Mouse (Mus musculus) embryonic facial prominence, embryonic 15.5 days (tissue): ENCODE results near the gene Stard9. TPM values are rescaled to one million over a fixed set of nuclear protein-coding genes. Genes with fewer than 3 reads are reported as not detected.
A peak's percentile ranks its signal among the peaks of the same experiment; 100 is the strongest.

Experiments
- ATAC-seq: fragments of 200-750 bp; cut with Nextera tagmentation; 2 replicates; pipeline ENCODE4 v1.8.0; 2017; ENCODE audit warnings: low read depth, moderate TSS enrichment; ENCODE audit not compliant: insufficient number of reproducible peaks, low FRiP score, low TSS enrichment
- H3K27ac ChIP-seq: fragments of 300-500 bp; sonication (generic); replicated peaks from 2 replicates; pipeline ENCODE4 v1.5.1; 2015; ENCODE audit warnings: mild to moderate bottlenecking, inconsistent platforms
- H3K27me3 ChIP-seq: fragments of 300-500 bp; sonication (generic); 2 replicates; pipeline ENCODE4 v1.6.1; 2015; ENCODE audit warnings: inconsistent platforms
- H3K36me3 ChIP-seq: fragments of 300-500 bp; sonication (generic); 2 replicates; pipeline ENCODE4 v1.6.1; 2015; ENCODE audit warnings: mild to moderate bottlenecking, inconsistent platforms
- H3K4me1 ChIP-seq: fragments of 300-500 bp; sonication (generic); 2 replicates; pipeline ENCODE4 v1.6.1; 2015; ENCODE audit warnings: inconsistent platforms
- H3K4me2 ChIP-seq: fragments of 300-500 bp; sonication (generic); replicated peaks from 2 replicates; pipeline ENCODE4 v1.6.1; 2015; ENCODE audit warnings: mild to moderate bottlenecking, inconsistent platforms
- H3K4me3 ChIP-seq: fragments of 300-500 bp; sonication (generic); replicated peaks from 2 replicates; pipeline ENCODE4 v1.5.1; 2015; ENCODE audit warnings: mild to moderate bottlenecking, inconsistent platforms
- H3K9ac ChIP-seq: fragments of 300-500 bp; sonication (generic); 2 replicates; pipeline ENCODE4 v1.6.1; 2015; ENCODE audit warnings: inconsistent platforms
- H3K9me3 ChIP-seq: fragments of 300-500 bp; sonication (generic); replicated peaks from 2 replicates; pipeline ENCODE4 v1.6.1; 2016; ENCODE audit warnings: inconsistent platforms
- WGBS: fragments of 180-500 bp; shearing (Covaris S2); methylation state at CpG from one replicate; pipeline ENCODE4 v1.1.7; 2015; 5-methylcytosine and 5-hydroxymethylcytosine counted together
- polyA plus RNA-seq: library from polyadenylated mRNA; unstranded; fragments of >200 nt; fragmentation: Nextera tagmentation; extraction: Ambion mirVana; gene quantifications from 2 replicates; pipeline ENCODE4 v1.2.1, GENCODE M21; 2015

Gene Stard9
- polyA plus RNA-seq, 1 experiment from 2014 or later = 6.7 TPM

DNA sequence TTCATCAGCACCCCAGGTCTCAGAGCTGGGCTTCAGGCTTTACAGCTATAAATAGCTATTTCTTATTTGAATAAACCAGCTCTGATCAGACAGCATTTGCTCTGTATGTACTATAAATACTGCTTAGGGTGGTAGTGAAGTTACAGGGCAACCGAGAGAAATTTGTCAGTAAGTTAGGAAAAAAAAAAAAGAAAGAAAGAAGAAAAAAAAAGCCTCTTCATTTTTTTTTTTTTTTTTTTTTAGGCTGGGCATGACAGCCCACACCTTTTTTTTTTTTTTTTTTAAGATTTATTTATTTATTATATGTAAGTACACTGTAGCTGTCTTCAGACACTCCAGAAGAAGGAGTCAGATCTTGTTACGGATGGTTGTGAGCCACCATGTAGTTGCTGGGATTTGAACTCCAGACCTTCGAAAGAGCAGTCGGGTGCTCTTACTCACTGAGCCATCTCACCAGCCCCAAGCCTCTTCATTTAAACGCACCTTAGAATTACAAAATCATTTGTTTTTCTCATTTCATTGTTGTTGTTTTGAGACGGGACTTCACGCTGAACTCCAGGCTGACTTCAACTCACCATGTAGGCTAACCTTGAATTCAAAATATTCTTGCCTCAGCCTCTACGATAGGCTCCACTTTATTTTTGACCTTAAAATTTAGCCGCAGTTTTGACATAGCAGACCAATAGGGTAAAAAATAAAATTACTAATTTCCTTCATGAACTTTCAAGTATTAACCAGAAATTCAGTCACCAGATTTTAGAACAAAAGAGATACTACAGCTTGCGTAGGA is 650 bp upstream of the Stard9 start:
- H3K4me2 ChIP-seq = peak overlapping the region; percentile 74
- ATAC-seq = no peak
- 0 out of 2 replicates have a peak overlapping the region, but pooled peaks have one; percentile 34 for H3K27ac ChIP-seq
- 25% methylated on average over 10 of the region's 10 CpGs for WGBS
- no peaks in the 10 kb centered on the region for H3K27me3 ChIP-seq
- 0 out of 2 replicates have a peak overlapping the region, but pooled peaks have one; percentile 21 for H3K9ac ChIP-seq
- H3K4me1 ChIP-seq = peaks cover 15% of the 10 kb centered on the region; the same call in 1 of the 2 replicates
- no peaks in the 10 kb centered on the region for H3K9me3 ChIP-seq
- peak overlapping the region; percentile 68 for H3K4me3 ChIP-seq
- 0 out of 2 replicates have a peak, but pooled peaks cover 6% of the 10 kb centered on the region for H3K36me3 ChIP-seq

DNA sequence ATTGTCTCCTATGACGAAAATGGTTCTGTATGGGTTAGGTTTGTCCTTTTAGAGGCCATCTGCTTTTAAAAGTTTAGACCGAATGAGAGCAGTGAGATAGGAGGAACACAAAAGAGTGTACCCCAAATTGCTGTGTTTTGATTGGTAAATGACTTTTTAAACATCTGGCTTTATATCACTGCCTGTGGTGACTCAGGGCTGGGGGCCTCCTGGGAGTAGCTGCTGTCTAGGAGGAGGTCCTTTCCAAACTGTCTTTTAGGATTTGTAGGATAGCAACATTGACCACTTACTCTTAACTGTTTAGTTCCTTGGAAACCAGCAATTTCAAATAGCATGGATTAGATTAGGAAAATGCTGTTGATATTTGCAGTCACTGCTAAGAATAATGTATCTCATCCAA is 1.3 kb downstream of the Stard9 start:
- Histone ChIP-seq H3K27ac (no peak overlapping the region), H3K4me2 (peak overlapping the region; percentile 74; the same call in 1 of the 2 replicates), H3K4me1 (peaks cover 15% of the 10 kb centered on the region; the same call in 1 of the 2 replicates), H3K36me3 (peaks cover 16% of the 10 kb centered on the region; the same call in 1 of the 2 replicates), H3K4me3 (peak overlapping the region; percentile 68; the same call in 1 of the 2 replicates), H3K9ac (no peak overlapping the region), H3K27me3 (no peaks in the 10 kb centered on the region), H3K9me3 (no peaks in the 10 kb centered on the region)
- 72% methylated on average over 2 of the region's 2 CpGs for WGBS
- no peak for ATAC-seq

DNA sequence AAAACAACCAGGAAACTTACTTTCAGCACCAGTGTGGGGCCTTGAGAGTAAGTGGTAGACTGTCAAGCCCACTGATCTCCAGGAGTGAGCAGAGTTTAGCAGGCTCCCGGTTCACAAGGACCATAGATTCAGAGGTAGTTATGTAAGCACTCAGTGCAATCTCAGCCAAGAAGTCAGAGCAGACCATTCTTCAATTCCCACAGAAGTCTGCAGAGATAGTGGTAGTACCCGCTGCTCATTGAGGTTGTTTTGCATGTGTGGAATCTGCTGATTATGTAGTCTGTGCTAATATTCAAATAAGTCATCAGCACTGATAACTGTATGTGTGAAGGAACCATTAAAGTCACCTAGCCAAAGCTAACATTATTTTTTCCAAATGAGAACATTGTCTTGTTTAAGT is 1.7 kb downstream of the Stard9 start:
- Histone ChIP-seq H3K27me3 (no peaks in the 10 kb centered on the region), H3K4me1 (peaks cover 15% of the 10 kb centered on the region; the same call in 1 of the 2 replicates), H3K4me3 (no peak overlapping the region), H3K27ac (no peak overlapping the region), H3K9ac (no peak overlapping the region), H3K36me3 (peaks cover 19% of the 10 kb centered on the region; the same call in 1 of the 2 replicates), H3K9me3 (no peaks in the 10 kb centered on the region), H3K4me2 (peak overlapping the region; percentile 24; the same call in 1 of the 2 replicates)
- no peak for ATAC-seq
- 65% methylated on average over 2 of the region's 2 CpGs for WGBS

DNA sequence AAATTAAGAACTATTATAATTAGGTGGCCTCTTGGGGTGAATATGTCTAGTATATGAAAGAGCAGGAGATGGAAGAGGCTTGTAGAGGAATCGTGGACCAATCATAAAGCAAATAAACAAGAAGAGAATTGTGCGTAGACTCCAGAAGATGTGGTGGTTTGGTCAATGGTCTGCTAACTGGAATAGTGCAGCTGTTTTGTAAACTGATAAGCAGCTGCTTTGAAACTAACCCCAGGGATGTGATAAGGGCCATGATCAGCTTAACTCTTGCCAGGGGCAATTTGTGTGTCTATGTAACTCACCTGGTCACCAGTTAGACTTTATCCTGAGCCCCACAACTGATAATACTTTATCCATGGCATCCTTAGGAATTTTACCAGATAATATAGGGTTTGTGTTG is 2.6 kb downstream of the Stard9 start:
- ATAC-seq = no peak
- no peak overlapping the region for H3K4me2 ChIP-seq
- H3K36me3 ChIP-seq = peaks cover 19% of the 10 kb centered on the region; the same call in 1 of the 2 replicates
- H3K27me3 ChIP-seq = no peaks in the 10 kb centered on the region
- H3K9ac ChIP-seq = no peak overlapping the region
- H3K27ac ChIP-seq = no peak overlapping the region
- no peak overlapping the region for H3K4me3 ChIP-seq
- 78% methylated on average over 2 of the region's 2 CpGs for WGBS
- H3K9me3 ChIP-seq = no peaks in the 10 kb centered on the region
- H3K4me1 ChIP-seq = peaks cover 15% of the 10 kb centered on the region; the same call in 1 of the 2 replicates

DNA sequence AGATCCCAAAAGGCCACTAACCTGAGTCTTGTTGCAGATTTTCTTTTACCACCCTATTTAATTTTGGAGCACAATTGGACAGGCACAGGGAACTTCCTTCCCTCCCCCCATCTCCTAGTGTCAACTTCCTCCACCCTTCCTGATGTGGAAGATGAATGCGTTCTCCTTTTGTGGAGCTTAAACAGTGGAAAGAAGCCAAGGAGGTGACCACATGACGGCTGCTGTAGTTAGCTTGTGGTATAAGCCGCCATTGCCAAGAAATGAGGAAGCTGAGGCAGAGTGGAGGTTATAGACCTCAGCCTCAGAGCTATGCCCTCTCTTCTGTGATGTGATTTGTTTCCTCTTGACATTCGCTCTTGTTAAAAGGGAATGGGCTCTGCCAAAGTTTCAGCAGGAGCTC is 3.0 kb downstream of the Stard9 start:
- no peak for ATAC-seq
- H3K9ac ChIP-seq = no peak overlapping the region
- H3K27ac ChIP-seq = no peak overlapping the region
- H3K9me3 ChIP-seq = no peaks in the 10 kb centered on the region
- 84% methylated on average over 4 of the region's 4 CpGs for WGBS
- peaks cover 15% of the 10 kb centered on the region; the same call in 1 of the 2 replicates for H3K4me1 ChIP-seq
- no peak overlapping the region for H3K4me3 ChIP-seq
- H3K27me3 ChIP-seq = no peaks in the 10 kb centered on the region
- H3K4me2 ChIP-seq = no peak overlapping the region
- H3K36me3 ChIP-seq = peaks cover 19% of the 10 kb centered on the region; the same call in 1 of the 2 replicates

DNA sequence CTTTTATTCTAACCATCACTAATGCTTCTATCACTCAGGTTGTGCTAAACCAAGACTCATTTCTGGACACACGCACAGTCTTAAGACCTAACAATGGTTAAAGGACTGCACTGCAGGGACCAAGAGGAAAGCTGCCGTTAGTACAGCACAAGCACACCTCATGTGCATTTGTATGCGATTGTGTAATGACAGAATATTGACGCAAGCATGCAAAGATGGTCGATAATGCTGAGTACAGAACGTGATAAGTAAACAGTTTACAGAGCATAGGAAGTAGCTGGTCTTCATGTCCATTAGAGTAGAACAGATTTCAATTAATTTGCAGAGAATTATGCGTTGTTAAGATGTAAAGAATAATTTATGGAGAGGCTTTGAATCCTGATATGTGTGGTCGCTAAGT is 11.9 kb downstream of the Stard9 start:
- Histone ChIP-seq H3K9me3 (no peaks in the 10 kb centered on the region), H3K4me1 (no peaks in the 10 kb centered on the region), H3K27me3 (no peaks in the 10 kb centered on the region), H3K9ac (no peak overlapping the region), H3K36me3 (no peaks in the 10 kb centered on the region), H3K4me2 (no peak overlapping the region), H3K4me3 (no peak overlapping the region), H3K27ac (no peak overlapping the region)
- ATAC-seq = no peak
- 90% methylated on average over 8 of the region's 8 CpGs for WGBS

DNA sequence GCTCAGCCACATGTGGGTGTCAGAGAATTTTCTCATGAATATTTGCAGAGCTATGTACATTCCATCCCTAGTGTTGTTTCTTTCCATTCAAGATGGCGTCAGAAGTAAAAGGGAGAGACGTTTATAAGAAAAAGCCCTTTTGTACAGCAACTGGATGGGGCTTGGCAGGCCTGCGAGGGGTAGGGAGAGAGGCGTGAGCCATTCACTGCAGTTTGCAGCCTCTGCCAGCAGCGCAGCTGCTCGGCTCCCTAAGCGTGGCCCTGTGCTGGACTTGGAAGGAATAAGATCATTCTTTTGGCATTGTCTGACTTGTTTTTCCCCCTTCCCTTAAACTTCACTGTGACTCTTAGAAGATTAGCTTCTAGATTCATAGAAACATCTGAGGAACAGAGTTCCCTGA is 14.9 kb downstream of the Stard9 start:
- H3K4me2 ChIP-seq = no peak overlapping the region
- peak; percentile 70; the same call in 1 of the 2 replicates for ATAC-seq
- H3K27me3 ChIP-seq = no peaks in the 10 kb centered on the region
- no peaks in the 10 kb centered on the region for H3K36me3 ChIP-seq
- no peak overlapping the region for H3K4me3 ChIP-seq
- H3K4me1 ChIP-seq = no peaks in the 10 kb centered on the region
- H3K9me3 ChIP-seq = no peaks in the 10 kb centered on the region
- no peak overlapping the region for H3K9ac ChIP-seq
- H3K27ac ChIP-seq = peak overlapping the region; percentile 76
- WGBS = 43% methylated on average over 7 of the region's 7 CpGs

DNA sequence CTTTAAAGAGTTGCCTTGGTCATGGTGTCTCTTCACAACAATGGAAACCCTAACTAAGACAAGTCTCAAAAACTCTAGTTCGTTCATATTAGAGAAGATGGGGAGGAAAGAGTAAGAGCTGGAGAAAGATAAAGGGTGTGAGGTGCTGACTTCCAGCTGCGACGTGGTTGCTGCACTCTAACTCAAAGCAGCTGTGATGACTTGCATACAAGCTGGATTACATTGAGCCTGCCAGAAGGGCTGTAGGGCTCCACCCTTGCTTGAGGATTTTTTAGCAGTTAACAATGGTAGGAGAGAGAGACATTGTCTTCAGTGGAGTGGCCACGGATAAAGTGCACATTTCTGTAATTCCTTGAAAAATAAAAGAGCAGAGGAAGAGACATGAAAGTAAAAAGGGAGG is 17.9 kb downstream of the Stard9 start:
- ATAC-seq = 0 out of 2 replicates have a peak, but pooled peaks have one; percentile 63
- no peak overlapping the region for H3K9ac ChIP-seq
- 25% methylated on average over 4 of the region's 4 CpGs for WGBS
- no peaks in the 10 kb centered on the region for H3K27me3 ChIP-seq
- H3K4me2 ChIP-seq = no peak overlapping the region
- no peaks in the 10 kb centered on the region for H3K36me3 ChIP-seq
- H3K4me1 ChIP-seq = peaks cover under 1% of the 10 kb centered on the region; the same call in 1 of the 2 replicates
- no peak overlapping the region for H3K27ac ChIP-seq
- H3K4me3 ChIP-seq = no peak overlapping the region
- no peaks in the 10 kb centered on the region for H3K9me3 ChIP-seq

DNA sequence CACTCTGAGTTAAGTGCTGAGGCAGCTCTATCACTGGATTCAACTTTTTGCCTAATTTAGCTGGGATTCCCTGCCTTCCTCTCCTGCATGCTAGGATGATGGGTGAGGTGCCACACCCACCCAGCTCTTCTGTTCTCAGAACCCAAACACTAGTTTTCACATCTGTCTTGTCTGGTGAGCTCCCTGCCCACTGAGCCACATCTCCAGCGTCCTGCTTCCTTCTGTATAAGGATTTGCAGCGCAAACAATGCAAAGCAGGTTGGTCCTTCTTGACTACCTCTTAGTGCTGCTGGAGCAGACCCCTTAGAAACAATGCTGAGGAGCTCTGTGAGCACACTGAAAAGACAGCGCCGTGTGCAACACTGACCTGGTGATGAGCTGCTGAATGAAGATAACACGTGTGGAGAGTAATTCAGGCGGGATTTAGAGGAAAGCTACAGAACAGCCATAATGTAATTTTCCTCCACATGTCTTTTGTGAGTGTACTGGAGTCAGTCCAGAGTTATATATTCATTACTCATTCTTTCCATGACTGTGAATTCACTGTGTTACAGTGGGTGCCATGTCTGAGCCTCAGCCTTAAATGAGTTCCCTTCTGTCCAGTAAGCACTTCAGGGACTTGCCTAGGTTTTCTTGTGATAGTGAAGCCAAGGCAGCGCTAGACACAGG is 23.5 kb downstream of the Stard9 start:
- Histone ChIP-seq H3K36me3 (no peaks in the 10 kb centered on the region), H3K4me3 (no peak overlapping the region), H3K4me2 (no peak overlapping the region), H3K9me3 (no peaks in the 10 kb centered on the region), H3K4me1 (peaks cover 8% of the 10 kb centered on the region), H3K27ac (peak overlapping the region; percentile 79), H3K9ac (no peak overlapping the region), H3K27me3 (no peaks in the 10 kb centered on the region)
- 69% methylated on average over 7 of the region's 7 CpGs for WGBS
- ATAC-seq = peak; percentile 80

DNA sequence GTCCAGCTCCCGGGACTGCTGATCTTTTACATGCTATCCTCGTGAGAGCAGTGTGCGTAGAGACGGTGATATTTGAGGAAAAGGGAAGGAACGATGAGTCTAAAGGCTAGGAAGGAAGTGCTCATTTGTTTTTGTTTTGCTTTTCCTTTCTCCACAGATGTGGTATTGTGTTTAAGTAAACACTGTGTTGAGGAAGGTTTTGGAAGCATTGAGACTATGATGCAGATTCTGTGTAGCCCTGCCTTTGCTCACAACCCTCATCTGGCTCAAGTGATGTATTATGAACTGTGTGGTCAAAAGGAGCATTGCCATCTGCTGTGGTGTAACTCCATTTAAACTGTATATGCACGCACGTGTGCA is 24.0 kb downstream of the Stard9 start:
- Histone ChIP-seq H3K36me3 (no peaks in the 10 kb centered on the region), H3K9me3 (no peaks in the 10 kb centered on the region), H3K9ac (no peak overlapping the region), H3K4me2 (no peak overlapping the region), H3K4me3 (no peak overlapping the region), H3K27ac (peak overlapping the region; percentile 79), H3K27me3 (no peaks in the 10 kb centered on the region), H3K4me1 (peaks cover 8% of the 10 kb centered on the region)
- WGBS = 64% methylated on average over 7 of the region's 7 CpGs
- ATAC-seq = 0 out of 2 replicates have a peak, but pooled peaks have one; percentile 43

DNA sequence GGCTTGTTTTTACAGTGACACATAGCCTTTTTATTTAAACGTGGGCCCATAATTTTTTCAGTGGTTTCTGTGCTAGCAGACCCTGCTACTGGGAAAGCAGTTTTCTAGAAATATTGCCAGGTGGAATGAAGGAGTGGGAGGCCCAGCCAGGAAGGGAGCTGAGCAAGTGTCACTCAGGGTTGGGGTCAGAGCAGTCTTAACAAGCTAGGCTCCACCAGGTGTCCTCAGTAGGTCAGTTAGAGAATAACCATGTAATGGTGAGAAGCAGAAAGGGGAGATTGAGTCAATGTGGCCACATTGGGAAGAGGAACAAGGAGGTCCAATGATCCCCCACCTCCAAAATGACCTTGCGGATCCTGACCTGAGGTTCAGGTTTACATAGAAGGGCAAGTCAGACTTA is 25.8 kb downstream of the Stard9 start:
- no peaks in the 10 kb centered on the region for H3K9me3 ChIP-seq
- H3K27me3 ChIP-seq = no peaks in the 10 kb centered on the region
- peaks cover 8% of the 10 kb centered on the region for H3K4me1 ChIP-seq
- no peak overlapping the region for H3K27ac ChIP-seq
- H3K36me3 ChIP-seq = no peaks in the 10 kb centered on the region
- 80% methylated on average over 2 of the region's 2 CpGs for WGBS
- no peak for ATAC-seq
- no peak overlapping the region for H3K4me3 ChIP-seq
- no peak overlapping the region for H3K9ac ChIP-seq
- no peak overlapping the region for H3K4me2 ChIP-seq
